Mouse (Mus musculus): Measurements from ENCODE around the gene Gm11077.

GRCm38 (mm10) chr6:140731402-140731730 lies 2.3 kb downstream of the Gm11077 start:
- TF ChIP-seq CHD2 (IDR thresholded peaks at IDR 0.05; ENCODE audit: low read depth, low read length): no peak
- TF ChIP-seq ZNF384 (IDR thresholded peaks at IDR 0.05; ENCODE audit: low read depth, low read length): no peak
- TF ChIP-seq MAFK (IDR thresholded peaks at IDR 0.05; ENCODE audit: insufficient read depth, low read depth, low read length): no peak
